Mouse (Mus musculus) midbrain, postnatal 0 days (tissue): ENCODE measurements around the gene Gfra1. TPM values are rescaled to one million over a fixed set of nuclear protein-coding genes. Genes with fewer than 3 reads are reported as not detected.

ENCODE experiments used
- ATAC-seq: fragments of 200-750 bp; cut with Nextera tagmentation; 2 replicates; pipeline ENCODE4 v1.8.0; 2017; ENCODE audit warnings: moderate number of reproducible peaks, mild to moderate bottlenecking, moderate TSS enrichment, moderate library complexity; ENCODE audit not compliant: low FRiP score
- DNase-seq: peaks from one replicate; pipeline ENCODE4 v3.0.0-alpha.2; 2015; ENCODE audit warnings: low spot score
- H3K27ac ChIP-seq: fragments of 300-500 bp; sonication (generic); 2 replicates; pipeline ENCODE4 v1.5.1; 2014; ENCODE audit warnings: low read depth, mild to moderate bottlenecking, low read length, mixed read lengths
- H3K27me3 ChIP-seq: fragments of 300-500 bp; sonication (generic); 2 replicates; pipeline ENCODE4 v1.6.1; 2014; ENCODE audit warnings: low read length, control low read depth, mixed read lengths; ENCODE audit not compliant: insufficient read depth
- H3K36me3 ChIP-seq: fragments of 300-500 bp; sonication (generic); 2 replicates; pipeline ENCODE4 v1.6.1; 2014; ENCODE audit warnings: low read length, control low read depth, mixed read lengths; ENCODE audit not compliant: insufficient read depth
- H3K4me1 ChIP-seq: fragments of 300-500 bp; sonication (generic); 2 replicates; pipeline ENCODE4 v1.6.1; 2014; ENCODE audit warnings: mild to moderate bottlenecking, control low read depth, antibody characterized with exemption, low read length, mixed read lengths; ENCODE audit not compliant: insufficient read depth
- H3K4me2 ChIP-seq: fragments of 300-500 bp; sonication (generic); 2 replicates; pipeline ENCODE4 v1.6.1; 2014; ENCODE audit warnings: low read depth, mild to moderate bottlenecking, low read length, mixed read lengths; ENCODE audit not compliant: poor library complexity, severe bottlenecking
- H3K4me3 ChIP-seq: fragments of 300-500 bp; sonication (generic); 2 replicates; pipeline ENCODE4 v1.5.1; 2014; ENCODE audit warnings: low read depth, mild to moderate bottlenecking, low read length, moderate library complexity
- H3K9ac ChIP-seq: fragments of 300-500 bp; sonication (generic); replicated peaks from 2 replicates; pipeline ENCODE4 v1.6.1; 2014; ENCODE audit warnings: mild to moderate bottlenecking, low read length, moderate library complexity, mixed read lengths; ENCODE audit not compliant: poor library complexity, severe bottlenecking
- H3K9me3 ChIP-seq: fragments of 300-500 bp; sonication (generic); 2 replicates; pipeline ENCODE4 v1.6.1; 2016; ENCODE audit warnings: low read length, control low read depth
- CTCF ChIP-seq: IDR thresholded peaks from 2 replicates; pipeline ENCODE4 v1.5.1; 2016; ENCODE audit warnings: antibody characterized with exemption, mild to moderate bottlenecking
- WGBS: fragments of 180-500 bp; shearing (Covaris S2); extraction: QIAGEN DNeasy Blood & Tissue Kit; methylation state at CpG from one replicate; pipeline ENCODE4 v1.1.7; 2014; 5-methylcytosine and 5-hydroxymethylcytosine counted together
- polyA plus RNA-seq: library from polyadenylated mRNA; unstranded; fragments of >200 nt; fragmentation: Nextera tagmentation; extraction: Ambion mirVana; gene quantifications from 2 replicates; pipeline ENCODE4 v1.2.1, GENCODE M21; 2015
- total RNA-seq: library from RNA; depleted of rRNA; stranded (reverse); fragments of >200 nt; gene quantifications from 2 replicates; pipeline ENCODE4 v1.2.3, GENCODE M21; 2014

Gfra1 gene
- total and polyA plus RNA-seq, 2 experiments from 2014 or later = 34.4 to 101 TPM

DNA sequence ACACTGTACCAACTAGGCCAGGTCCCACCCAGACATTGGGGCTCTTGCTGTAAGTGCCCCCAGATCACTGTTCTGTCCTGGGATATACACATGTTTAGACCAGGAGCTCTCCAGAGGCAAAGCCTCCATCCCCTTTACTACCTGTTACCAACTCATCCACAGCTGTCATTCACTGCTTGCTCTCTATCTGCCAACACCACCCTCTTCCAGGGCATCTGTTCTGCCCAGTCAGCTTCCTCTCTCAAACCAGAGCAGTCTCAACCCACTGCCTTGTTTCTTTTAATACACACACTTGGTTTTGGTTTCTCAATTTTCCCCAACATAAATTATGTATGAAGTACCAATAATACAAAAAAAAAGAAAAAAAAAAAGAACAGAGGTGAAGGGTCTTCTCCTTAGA is 41.0 kb downstream of the Gfra1 start:
- Histone ChIP-seq H3K4me3 (no peak overlapping the region), H3K4me1 (no peaks in the 10 kb centered on the region), H3K27me3 (no peaks in the 10 kb centered on the region), H3K4me2 (no peak overlapping the region), H3K36me3 (no peaks in the 10 kb centered on the region), H3K9me3 (no peaks in the 10 kb centered on the region), H3K27ac (no peak overlapping the region), H3K9ac (no peak overlapping the region)
- no peak for TF ChIP-seq CTCF
- DNase-seq (no peak), ATAC-seq (no peak)

GRCm38 (mm10) chr19:58413290-58413689 is 42.4 kb downstream of the Gfra1 start:
- no peaks in the 10 kb centered on the region for H3K27me3 ChIP-seq
- 47% methylated on average over 8 of the region's 8 CpGs for WGBS
- no peak overlapping the region for H3K9ac ChIP-seq
- no peaks in the 10 kb centered on the region for H3K36me3 ChIP-seq
- H3K9me3 ChIP-seq = no peaks in the 10 kb centered on the region
- ATAC-seq = no peak
- H3K4me2 ChIP-seq = no peak overlapping the region
- no peaks in the 10 kb centered on the region for H3K4me1 ChIP-seq
- no peak overlapping the region for H3K27ac ChIP-seq
- TF ChIP-seq CTCF = no peak
- no peak overlapping the region for H3K4me3 ChIP-seq
- DNase-seq = peak; percentile 71

GRCm38 (mm10) chr19:58412811-58413210 is 42.9 kb downstream of the Gfra1 start:
- ATAC-seq (no peak), DNase-seq (no peak)
- Histone ChIP-seq H3K27me3 (no peaks in the 10 kb centered on the region), H3K27ac (no peak overlapping the region), H3K4me1 (no peaks in the 10 kb centered on the region), H3K9ac (no peak overlapping the region), H3K4me2 (no peak overlapping the region), H3K36me3 (no peaks in the 10 kb centered on the region), H3K4me3 (no peak overlapping the region), H3K9me3 (no peaks in the 10 kb centered on the region)
- 55% methylated on average over 2 of the region's 3 CpGs for WGBS
- no peak for TF ChIP-seq CTCF

DNA sequence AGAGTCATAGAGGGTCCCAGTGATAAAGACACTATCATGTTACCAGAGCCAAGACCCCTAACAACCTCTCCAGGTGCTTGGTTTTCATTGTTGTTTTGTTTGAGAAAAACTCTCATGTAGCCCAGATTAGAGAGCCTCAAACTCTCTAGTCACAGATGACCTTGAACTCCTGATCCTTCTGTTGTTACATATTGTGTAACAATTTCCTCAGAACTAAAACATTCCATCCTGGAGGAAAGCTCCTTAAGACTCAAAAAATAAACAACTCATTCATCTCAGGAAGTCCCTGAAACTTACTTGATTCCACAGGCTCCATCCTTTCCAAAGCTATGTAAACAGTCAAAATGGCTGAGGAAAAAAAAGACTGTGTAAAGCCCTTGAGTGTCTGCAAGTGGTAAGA is 49.0 kb downstream of the Gfra1 start:
- Histone ChIP-seq H3K27ac (no peak overlapping the region), H3K27me3 (no peaks in the 10 kb centered on the region), H3K36me3 (no peaks in the 10 kb centered on the region), H3K4me2 (no peak overlapping the region), H3K4me3 (no peak overlapping the region), H3K9ac (no peak overlapping the region), H3K4me1 (no peaks in the 10 kb centered on the region), H3K9me3 (no peaks in the 10 kb centered on the region)
- DNase-seq (no peak), ATAC-seq (no peak)
- TF ChIP-seq CTCF = no peak

DNA sequence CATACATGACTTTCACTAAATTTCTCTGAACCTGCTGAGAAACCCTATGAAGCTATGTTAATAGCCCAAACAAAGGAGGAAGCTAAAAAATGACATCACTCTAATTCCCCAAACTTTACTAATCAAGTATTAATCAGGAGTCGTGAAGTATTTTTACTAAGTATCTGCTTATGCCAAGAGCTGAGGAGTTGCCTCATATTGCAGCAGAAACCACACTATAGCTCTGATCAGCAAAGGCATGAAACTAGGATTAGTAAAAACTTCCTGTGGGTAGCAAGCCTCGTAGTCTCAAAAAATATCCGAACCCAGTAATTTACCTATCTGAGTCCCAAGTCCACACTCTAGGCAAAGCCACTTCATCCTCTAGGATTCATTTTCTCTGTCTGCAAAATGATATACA is 55.5 kb downstream of the Gfra1 start:
- H3K4me3 ChIP-seq = no peak overlapping the region
- DNase-seq (no peak), ATAC-seq (no peak)
- H3K36me3 ChIP-seq = no peaks in the 10 kb centered on the region
- 80% methylated on average over 3 of the region's 3 CpGs for WGBS
- H3K9me3 ChIP-seq = no peaks in the 10 kb centered on the region
- H3K9ac ChIP-seq = no peak overlapping the region
- TF ChIP-seq CTCF = no peak
- no peaks in the 10 kb centered on the region for H3K27me3 ChIP-seq
- peaks cover 4% of the 10 kb centered on the region; the same call in 1 of the 2 replicates for H3K4me1 ChIP-seq
- no peak overlapping the region for H3K27ac ChIP-seq
- H3K4me2 ChIP-seq = no peak overlapping the region

GRCm38 (mm10) chr19:58399166-58399565 is 56.5 kb downstream of the Gfra1 start:
- Histone ChIP-seq H3K4me1 (peaks cover 4% of the 10 kb centered on the region; the same call in 1 of the 2 replicates), H3K9ac (no peak overlapping the region), H3K9me3 (no peaks in the 10 kb centered on the region), H3K36me3 (no peaks in the 10 kb centered on the region), H3K27ac (no peak overlapping the region), H3K4me2 (no peak overlapping the region), H3K27me3 (no peaks in the 10 kb centered on the region), H3K4me3 (no peak overlapping the region)
- ATAC-seq (no peak), DNase-seq (no peak)
- WGBS = 68% methylated on average over 6 of the region's 6 CpGs
- no peak for TF ChIP-seq CTCF
